Mouse (Mus musculus): ENCODE results near the gene Gpr4.

Gpr4 gene

GRCm38 (mm10) chr7:19257390-19258022 lies 45.2 kb downstream of the Gpr4 start:
- peak; percentile 99 for DNase-seq (ENCODE audit: low read depth, low spot score)

- DNase-seq (ENCODE audit: low read depth, low spot score) = no peak
These were observed 46.0 kb downstream of the Gpr4 start for GRCm38 (mm10) chr7:19258336-19258735.

- DNase-seq (ENCODE audit: low read depth, low spot score) = no peak
These were observed 52.8 kb downstream of the Gpr4 start for GRCm38 (mm10) chr7:19265147-19265546.

DNA sequence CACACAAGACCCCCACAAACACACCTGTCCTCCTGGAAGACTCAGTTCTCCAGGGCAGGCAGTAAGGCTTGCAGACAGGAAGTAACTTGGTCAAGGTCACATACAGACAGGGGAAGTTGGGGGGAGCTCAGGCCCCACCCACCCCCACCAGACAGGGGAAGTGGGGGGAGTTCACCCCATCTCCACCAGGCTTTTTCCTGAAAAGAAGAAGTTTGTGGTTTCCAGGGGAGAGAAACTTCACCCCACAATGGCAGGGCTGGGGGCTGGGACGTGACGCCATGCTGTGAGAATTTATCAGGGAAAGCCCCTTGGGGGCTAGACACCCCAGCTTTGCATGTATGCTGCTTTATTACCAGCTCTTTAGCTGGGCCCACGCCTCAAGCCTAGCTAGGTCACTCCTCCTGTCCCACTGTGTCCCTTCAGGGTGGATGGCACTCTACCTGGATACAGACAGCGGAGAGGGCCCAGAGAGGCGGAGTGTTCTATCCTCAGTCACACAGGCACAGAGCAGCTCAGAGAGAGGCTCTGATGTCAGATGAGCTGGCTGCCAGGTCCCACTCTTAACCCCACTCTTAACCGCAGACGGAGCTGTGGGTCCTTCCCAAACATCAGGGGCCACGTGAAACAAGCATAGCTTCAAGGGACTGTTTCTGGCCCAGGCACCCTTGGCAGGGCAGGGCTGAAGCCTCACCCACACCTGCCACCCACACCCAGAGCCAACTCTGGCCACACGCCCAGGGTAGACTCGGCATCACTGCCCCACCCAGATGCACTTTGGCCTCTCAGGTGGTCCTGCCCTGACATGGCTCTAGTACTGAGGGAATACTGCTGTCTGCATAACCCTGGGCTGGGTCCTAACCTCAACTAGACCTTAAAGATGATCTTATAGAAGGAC lies 53.8 kb downstream of the Gpr4 start:
- DNase-seq (ENCODE audit: low read depth, low spot score) = no peak

DNA sequence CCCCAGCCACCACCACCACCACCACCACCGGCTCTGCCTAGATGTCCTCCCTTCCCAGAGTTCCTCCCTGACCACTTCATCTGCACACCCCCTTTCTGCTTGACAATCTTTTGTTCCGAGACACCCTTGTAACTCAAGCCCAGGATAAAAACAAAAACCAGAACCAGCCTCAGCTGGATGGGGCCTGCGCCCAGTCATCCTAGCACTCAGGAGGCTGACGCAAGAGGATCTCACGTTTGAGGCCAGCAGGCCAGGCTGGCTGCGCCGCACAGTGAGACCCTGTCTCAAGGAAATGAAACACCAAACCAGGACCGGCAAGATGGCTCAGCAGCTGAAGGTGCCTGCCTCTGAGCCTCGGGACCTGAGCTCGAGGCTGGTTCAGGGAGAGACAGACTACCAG lies 54.7 kb downstream of the Gpr4 start:
- no peak for DNase-seq (ENCODE audit: low read depth, low spot score)

- no peak for DNase-seq (ENCODE audit: low read depth, low spot score)
These were observed 56.8 kb downstream of the Gpr4 start for GRCm38 (mm10) chr7:19268993-19269681.

- DNase-seq (ENCODE audit: low read depth, low spot score) = peak; percentile 86
These were observed 57.5 kb downstream of the Gpr4 start for GRCm38 (mm10) chr7:19269721-19270441.

GRCm38 (mm10) chr7:19270509-19271237 lies 58.3 kb downstream of the Gpr4 start:
- peak; percentile 66 for DNase-seq (ENCODE audit: low read depth, low spot score)

- DNase-seq (ENCODE audit: low read depth, low spot score) = peak; percentile 93
These were observed 59.2 kb downstream of the Gpr4 start, which contains the start of gene Vasp for GRCm38 (mm10) chr7:19271238-19272172. Gene Vasp (minus strand): TSS chr7:19271817.

- peak; percentile 96 for DNase-seq (ENCODE audit: low read depth, low spot score)
These were observed 59.9 kb downstream of the Gpr4 start for GRCm38 (mm10) chr7:19272173-19272764.

All from R1 (cell line).